Mouse (Mus musculus): Measurements from ENCODE around the gene Pycr2. TPM values are rescaled to one million over a fixed set of nuclear protein-coding genes. Genes with fewer than 3 reads are reported as not detected.

Pycr2 gene
- polyA plus RNA-seq (2014; fragmentation: Illumina TruSeq; extraction: RNeasy Lipid Tissue Mini Kit (QIAGEN cat#74804); ENCODE audit: low read depth, low replicate concordance) = 1.5 TPM

DNA sequence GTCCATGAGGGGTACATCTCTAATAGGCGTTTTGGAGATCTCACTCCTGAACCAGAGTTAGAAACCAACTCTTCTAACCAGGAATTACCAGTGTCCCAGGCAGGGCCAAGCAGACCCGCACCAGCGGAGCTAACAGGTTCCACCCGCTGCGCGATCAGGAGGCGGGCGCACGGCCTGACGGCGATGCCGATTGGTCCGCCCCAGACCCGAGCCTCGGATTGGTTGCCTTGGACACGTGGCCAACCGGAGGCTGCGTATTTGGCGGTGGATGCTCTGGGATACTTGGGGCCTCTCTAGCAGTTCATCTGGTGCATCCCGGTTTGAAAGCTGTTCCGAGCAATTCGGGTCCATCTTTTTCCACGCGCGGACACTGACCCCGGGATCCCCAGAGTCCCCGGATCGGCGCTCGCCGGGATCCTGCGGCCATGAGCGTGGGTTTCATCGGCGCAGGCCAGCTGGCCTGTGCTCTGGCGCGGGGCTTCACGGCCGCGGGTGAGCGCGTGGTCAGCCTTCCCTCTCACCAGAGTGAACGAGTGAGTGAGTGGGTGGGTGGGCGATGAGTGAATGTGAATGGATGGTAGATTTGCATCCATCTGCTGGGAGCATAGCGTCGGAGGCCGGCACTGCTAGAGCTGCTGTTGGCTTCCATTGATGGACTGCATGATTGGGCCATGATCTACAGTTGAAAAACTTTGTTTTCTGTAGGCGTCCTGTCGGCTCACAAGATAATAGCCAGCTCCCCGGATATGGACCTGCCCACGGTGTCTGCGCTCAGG lies at the start of gene Pycr2:
Pycr2 (plus strand) TSS at position 255 of the 776 bp plus-strand sequence.

DNA sequence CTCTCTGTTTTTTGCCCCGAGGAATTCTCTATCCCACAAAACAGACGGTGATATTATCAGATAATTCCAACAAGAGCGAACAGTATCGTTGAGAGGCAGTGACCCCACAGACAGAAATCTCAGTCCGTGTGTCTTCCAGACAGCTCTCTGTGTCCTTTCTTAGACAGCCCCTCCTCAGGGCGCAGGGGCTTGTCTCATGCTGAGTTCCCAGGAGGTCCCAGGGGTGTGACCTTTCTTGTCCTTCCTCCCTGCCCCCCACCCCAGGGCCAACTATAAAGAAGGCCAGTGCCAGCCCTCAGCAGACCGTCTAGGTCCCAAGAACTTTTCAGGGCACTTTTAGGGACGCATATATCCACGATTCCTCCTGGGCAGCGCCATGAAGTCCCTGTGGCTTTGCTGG lies 11.3 kb upstream of the Pycr2 start, which contains the start of gene Lefty2:
Lefty2 (plus strand) TSS at position 301 of the 400 bp plus-strand sequence.

DNA sequence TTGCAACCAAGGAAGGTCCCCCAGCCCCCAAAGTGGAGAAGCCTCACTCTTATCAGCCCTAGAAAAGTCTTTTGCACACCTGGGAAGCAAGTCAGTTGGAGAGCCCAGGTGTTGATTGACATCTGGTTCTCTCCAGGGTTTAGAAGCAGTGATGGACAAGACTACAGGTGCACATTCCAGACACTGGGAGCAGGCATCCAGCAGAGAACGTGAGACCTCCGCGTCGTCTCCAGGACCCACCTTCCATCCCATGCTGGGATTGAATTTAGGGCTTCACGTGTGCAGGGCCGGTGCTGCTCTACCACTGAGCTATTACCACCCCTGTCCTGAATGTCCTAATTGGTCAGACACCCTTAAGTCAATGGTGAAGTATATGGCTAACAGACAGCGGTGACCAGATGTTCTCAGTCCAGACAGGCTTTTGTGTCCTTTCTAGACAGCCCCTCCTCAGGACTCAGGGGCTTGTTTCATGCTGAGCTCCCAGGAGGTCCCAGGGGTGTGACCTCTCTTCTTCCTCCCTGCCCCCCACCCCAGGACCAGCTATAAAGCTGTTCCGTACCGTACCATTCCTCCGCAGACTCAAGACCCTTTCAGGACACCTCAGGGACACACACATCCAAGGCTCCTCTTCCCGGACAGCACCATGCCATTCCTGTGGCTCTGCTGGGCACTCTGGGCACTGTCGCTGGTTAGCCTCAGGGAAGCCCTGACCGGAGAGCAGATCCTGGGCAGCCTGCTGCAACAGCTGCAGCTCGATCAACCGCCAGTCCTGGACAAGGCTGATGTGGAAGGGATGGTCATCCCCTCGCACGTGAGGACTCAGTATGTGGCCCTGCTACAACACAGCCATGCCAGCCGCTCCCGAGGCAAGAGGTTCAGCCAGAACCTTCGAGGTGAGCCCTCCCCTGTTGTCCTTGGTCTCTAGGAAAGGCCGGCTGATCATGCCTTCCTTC lies 30.6 kb downstream of the Pycr2 start, which contains the start of gene Lefty1:
Lefty1 (plus strand) TSS at position 556 of the 953 bp plus-strand sequence.

DNA sequence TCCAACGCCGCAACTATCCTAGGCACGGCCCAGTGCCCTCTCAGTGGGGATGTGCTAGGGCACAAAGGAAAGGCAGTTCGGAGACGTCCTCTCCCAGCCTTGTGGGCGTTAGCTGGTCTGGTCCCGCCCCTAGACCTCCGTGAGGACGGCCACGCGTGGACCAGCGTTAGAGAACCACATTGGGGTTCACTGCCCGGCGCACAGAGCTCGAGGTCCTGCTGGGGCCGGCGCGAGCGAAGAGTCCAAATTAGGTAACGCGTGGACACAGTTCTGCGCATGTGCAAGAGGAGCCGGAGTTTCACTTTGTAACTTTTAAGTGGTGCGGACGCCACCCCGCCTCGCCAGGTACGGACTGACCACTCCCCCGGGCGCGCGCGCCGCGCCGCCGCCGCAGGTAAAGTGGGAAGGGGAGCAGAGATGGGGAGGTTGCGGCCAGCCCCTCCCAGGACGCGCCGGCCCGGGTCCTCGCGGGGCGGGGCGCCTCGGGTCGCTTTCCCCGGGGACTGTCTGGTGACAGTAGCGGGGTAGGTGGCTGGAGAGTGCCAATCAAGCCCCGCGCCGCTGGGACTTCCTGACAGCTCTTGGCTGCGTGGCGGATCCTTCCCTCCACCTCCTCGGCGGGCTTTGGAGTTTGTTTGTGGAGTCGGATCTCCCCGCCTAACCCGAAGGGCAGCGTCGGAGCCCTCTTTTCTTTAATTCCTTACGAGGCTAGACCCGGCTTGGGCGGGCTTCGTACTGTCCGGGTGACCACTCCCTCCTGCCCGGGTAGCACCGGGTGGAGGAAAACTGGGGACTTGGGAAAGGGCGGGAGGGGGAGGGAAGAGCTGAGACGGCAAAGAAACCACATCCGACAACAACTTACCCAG lies 38.3 kb downstream of the Pycr2 start, which contains the start of gene Tmem63a:
Tmem63a (plus strand) TSS at position 179 of the 866 bp plus-strand sequence.

Other genes with a start within 250 kb of the Pycr2 start
- gene Mixl1, start 207.3 kb upstream of the Pycr2 start, polyA plus RNA-seq (2014; fragmentation: Illumina TruSeq; extraction: RNeasy Lipid Tissue Mini Kit (QIAGEN cat#74804); ENCODE audit: low read depth, low replicate concordance) = not detected
- 135 TPM for gene Acbd3, start 178.2 kb upstream of the Pycr2 start, polyA plus RNA-seq (2014; fragmentation: Illumina TruSeq; extraction: RNeasy Lipid Tissue Mini Kit (QIAGEN cat#74804); ENCODE audit: low read depth, low replicate concordance)
- 1,838 TPM for gene H3f3a, start 90.3 kb upstream of the Pycr2 start, polyA plus RNA-seq (2014; fragmentation: Illumina TruSeq; extraction: RNeasy Lipid Tissue Mini Kit (QIAGEN cat#74804); ENCODE audit: low read depth, low replicate concordance)
- gene Sde2, start 53.2 kb upstream of the Pycr2 start, polyA plus RNA-seq (2014; fragmentation: Illumina TruSeq; extraction: RNeasy Lipid Tissue Mini Kit (QIAGEN cat#74804); ENCODE audit: low read depth, low replicate concordance) = 25.2 TPM
- not detected for gene Lefty2, start 11.2 kb upstream of the Pycr2 start, polyA plus RNA-seq (2014; fragmentation: Illumina TruSeq; extraction: RNeasy Lipid Tissue Mini Kit (QIAGEN cat#74804); ENCODE audit: low read depth, low replicate concordance)
- 1.4 TPM for gene Lefty1, start 30.7 kb downstream of the Pycr2 start, polyA plus RNA-seq (2014; fragmentation: Illumina TruSeq; extraction: RNeasy Lipid Tissue Mini Kit (QIAGEN cat#74804); ENCODE audit: low read depth, low replicate concordance)
- gene Tmem63a, start 38.1 kb downstream of the Pycr2 start, polyA plus RNA-seq (2014; fragmentation: Illumina TruSeq; extraction: RNeasy Lipid Tissue Mini Kit (QIAGEN cat#74804); ENCODE audit: low read depth, low replicate concordance) = 16.8 TPM
- 7.9 TPM for gene Ephx1, start 116.6 kb downstream of the Pycr2 start, polyA plus RNA-seq (2014; fragmentation: Illumina TruSeq; extraction: RNeasy Lipid Tissue Mini Kit (QIAGEN cat#74804); ENCODE audit: low read depth, low replicate concordance)
- not detected for gene 9130409I23Rik, start 146.9 kb downstream of the Pycr2 start, polyA plus RNA-seq (2014; fragmentation: Illumina TruSeq; extraction: RNeasy Lipid Tissue Mini Kit (QIAGEN cat#74804); ENCODE audit: low read depth, low replicate concordance)
- gene Nvl, start 239.9 kb downstream of the Pycr2 start, polyA plus RNA-seq (2014; fragmentation: Illumina TruSeq; extraction: RNeasy Lipid Tissue Mini Kit (QIAGEN cat#74804); ENCODE audit: low read depth, low replicate concordance) = 40.2 TPM
- gene Cnih4, start 240.4 kb downstream of the Pycr2 start, polyA plus RNA-seq (2014; fragmentation: Illumina TruSeq; extraction: RNeasy Lipid Tissue Mini Kit (QIAGEN cat#74804); ENCODE audit: low read depth, low replicate concordance) = 342 TPM

All from sigmoid colon, adult 10 weeks (tissue).